Mouse (Mus musculus) regulatory T cell (primary cell): ENCODE measurements around the gene Gstp1.
"Not testable (repeated sequence)": the region's sequence is repeated elsewhere in the genome, so short reads cannot be mapped to it uniquely, and the experiment has no call there.

ENCODE experiments used
- in situ Hi-C: fragments of 300-600 bp; cut with MboI, MseI; formaldehyde crosslinking; loops from one replicate; pipeline ENCODE4 v1.15.1; 2025; ENCODE audit warnings: high pct_unique_total_duplicates

Gene Gstp1

GRCm38 (mm10) chr19:4060044-4060898 is 22.5 kb upstream of the Gstp1 start:
- in situ Hi-C loops: not testable (repeated sequence)

- in situ Hi-C loops: loop anchor here (5.0 kb wide), 1 partner anchor 33 kb away; no protein-coding TSS in a partner anchor
Measured at GRCm38 (mm10) chr19:4059069-4059740, 21.4 kb upstream of the Gstp1 start, which contains the start of gene Gstp3. Gene Gstp3, minus strand, starts transcription at chr19:4059569.

GRCm38 (mm10) chr19:4058581-4058980 is 20.8 kb upstream of the Gstp1 start:
- in situ Hi-C loops: loop anchor here (5.0 kb wide), 1 partner anchor 34 kb away; no protein-coding TSS in a partner anchor

- in situ Hi-C loops: loop anchor here (5.0 kb wide), 1 partner anchor 34 kb away; no protein-coding TSS in a partner anchor
Measured at GRCm38 (mm10) chr19:4057962-4058361, 20.2 kb upstream of the Gstp1 start.

GRCm38 (mm10) chr19:4057389-4057788 is 19.6 kb upstream of the Gstp1 start:
- in situ Hi-C loops: loop anchor here (5.0 kb wide), 1 partner anchor 35 kb away; no protein-coding TSS in a partner anchor

- in situ Hi-C loops: loop anchor here (5.0 kb wide), 1 partner anchor 36 kb away; no protein-coding TSS in a partner anchor
Measured at GRCm38 (mm10) chr19:4056727-4057126, 18.9 kb upstream of the Gstp1 start.

- in situ Hi-C loops: loop anchor here (5.0 kb wide), 1 partner anchor 36 kb away; no protein-coding TSS in a partner anchor
Measured at GRCm38 (mm10) chr19:4055947-4056693, 18.3 kb upstream of the Gstp1 start.

GRCm38 (mm10) chr19:4055216-4055946 is 17.6 kb upstream of the Gstp1 start:
- in situ Hi-C loops: loop anchor here (5.0 kb wide), 1 partner anchor 37 kb away; no protein-coding TSS in a partner anchor

- in situ Hi-C loops: loop anchor here (5.0 kb wide), 1 partner anchor 38 kb away; no protein-coding TSS in a partner anchor
Measured at GRCm38 (mm10) chr19:4054613-4055012, 16.8 kb upstream of the Gstp1 start.

- in situ Hi-C loops: no loop called here
Measured at GRCm38 (mm10) chr19:4052516-4053030, 14.8 kb upstream of the Gstp1 start.

GRCm38 (mm10) chr19:4051741-4052515 is 14.1 kb upstream of the Gstp1 start:
- in situ Hi-C loops: no loop called here

GRCm38 (mm10) chr19:4051016-4051415 is 13.2 kb upstream of the Gstp1 start:
- in situ Hi-C loops: no loop called here

- in situ Hi-C loops: not testable (repeated sequence)
Measured at GRCm38 (mm10) chr19:4049069-4049468, 11.3 kb upstream of the Gstp1 start.

GRCm38 (mm10) chr19:4047859-4048258 is 10.1 kb upstream of the Gstp1 start:
- in situ Hi-C loops: no loop called here

GRCm38 (mm10) chr19:4046866-4047254 is 9.1 kb upstream of the Gstp1 start:
- in situ Hi-C loops: no loop called here

GRCm38 (mm10) chr19:4045966-4046865 is 8.4 kb upstream of the Gstp1 start, which contains the start of gene Gstp2:
Gene Gstp2, minus strand, starts transcription at chr19:4046023.
- in situ Hi-C loops: no loop called here

- in situ Hi-C loops: not testable (repeated sequence)
Measured at GRCm38 (mm10) chr19:4044109-4044508, 6.3 kb upstream of the Gstp1 start.

GRCm38 (mm10) chr19:4042124-4042523 is 4.3 kb upstream of the Gstp1 start:
- in situ Hi-C loops: no loop called here

- in situ Hi-C loops: not testable (repeated sequence)
Measured at GRCm38 (mm10) chr19:4041500-4041899, 3.7 kb upstream of the Gstp1 start.
